Mouse (Mus musculus): Measurements from ENCODE around the gene Sptbn2. TPM values are rescaled to one million over a fixed set of nuclear protein-coding genes. Genes with fewer than 3 reads are reported as not detected.

Gene Sptbn2
- under 1 TPM; 0.13 to 0.18 TPM for polyA plus RNA-seq (2017; shearing (Covaris generic))

- ATAC-seq: no peak
Measured at GRCm38 (mm10) chr19:4711098-4711600, at the start of gene Sptbn2. Gene Sptbn2, plus strand, starts transcription at chr19:4711167.

- ATAC-seq: no peak
Measured at GRCm38 (mm10) chr19:4666815-4667214, 44.2 kb upstream of the Sptbn2 start.

- no peak for ATAC-seq
Measured at GRCm38 (mm10) chr19:4670776-4671175, 40.2 kb upstream of the Sptbn2 start.

GRCm38 (mm10) chr19:4672401-4672800 is 38.6 kb upstream of the Sptbn2 start:
- no peak for ATAC-seq

GRCm38 (mm10) chr19:4694346-4694745 is 16.6 kb upstream of the Sptbn2 start:
- no peak for ATAC-seq

- ATAC-seq: no peak
Measured at GRCm38 (mm10) chr19:4697121-4697520, 13.8 kb upstream of the Sptbn2 start.

GRCm38 (mm10) chr19:4697721-4698120 is 13.2 kb upstream of the Sptbn2 start:
- ATAC-seq: no peak

GRCm38 (mm10) chr19:4698205-4698677 is 12.7 kb upstream of the Sptbn2 start, which contains the start of gene Gm960:
Gene Gm960, minus strand, starts transcription at chr19:4698668.
- no peak for ATAC-seq

- no peak for ATAC-seq
Measured at GRCm38 (mm10) chr19:4698856-4699255, 12.1 kb upstream of the Sptbn2 start.

- ATAC-seq: no peak
Measured at GRCm38 (mm10) chr19:4699821-4700220, 11.1 kb upstream of the Sptbn2 start.

- no peak for ATAC-seq
Measured at GRCm38 (mm10) chr19:4700656-4701055, 10.3 kb upstream of the Sptbn2 start.

GRCm38 (mm10) chr19:4701221-4701620 is 9.7 kb upstream of the Sptbn2 start:
- ATAC-seq: no peak

GRCm38 (mm10) chr19:4708765-4709164 is 2.2 kb upstream of the Sptbn2 start:
- no peak for ATAC-seq

- ATAC-seq: no peak
Measured at GRCm38 (mm10) chr19:4711601-4712155, 711 bp downstream of the Sptbn2 start.

GRCm38 (mm10) chr19:4712156-4712780 is 1.3 kb downstream of the Sptbn2 start:
- no peak for ATAC-seq

GRCm38 (mm10) chr19:4712781-4713526 is 2.0 kb downstream of the Sptbn2 start:
- ATAC-seq: no peak

- no peak for ATAC-seq
Measured at GRCm38 (mm10) chr19:4713886-4714285, 2.9 kb downstream of the Sptbn2 start.

- ATAC-seq: no peak
Measured at GRCm38 (mm10) chr19:4716756-4717155, 5.8 kb downstream of the Sptbn2 start.

- no peak for ATAC-seq
Measured at GRCm38 (mm10) chr19:4717281-4717680, 6.3 kb downstream of the Sptbn2 start.

GRCm38 (mm10) chr19:4718716-4719115 is 7.7 kb downstream of the Sptbn2 start:
- peak; percentile 71 for ATAC-seq

- no peak for ATAC-seq
Measured at GRCm38 (mm10) chr19:4719351-4719764, 8.4 kb downstream of the Sptbn2 start.

GRCm38 (mm10) chr19:4720112-4720511 is 9.1 kb downstream of the Sptbn2 start:
- ATAC-seq: no peak

- no peak for ATAC-seq
Measured at GRCm38 (mm10) chr19:4720671-4721244, 9.8 kb downstream of the Sptbn2 start.
